Mouse (Mus musculus): ENCODE results near the gene H2-Eb1. TPM values are rescaled to one million over a fixed set of nuclear protein-coding genes. Genes with fewer than 3 reads are reported as not detected.

H2-Eb1 gene
- polyA plus RNA-seq, 1 experiment: not detected

GRCm38 (mm10) chr17:34268748-34269147 lies 36.9 kb upstream of the H2-Eb1 start:
- H3ac ChIP-seq (ENCODE audit: control insufficient read depth, insufficient read length): no peak overlapping the region
- no peaks in the 10 kb centered on the region for H3K79me2 ChIP-seq (ENCODE audit: control insufficient read depth, insufficient read depth)
- H3K4me3 ChIP-seq: no peak overlapping the region
- TF ChIP-seq MAX (IDR thresholded peaks at IDR 0.05; ENCODE audit: low read depth) (no peak), POLR2A (IDR thresholded peaks at IDR 0.05; ENCODE audit: insufficient read length, low read depth) (no peak), TCF12 (IDR thresholded peaks at IDR 0.05; ENCODE audit: insufficient read depth, poor library complexity, severe bottlenecking) (no peak), CEBPB (IDR thresholded peaks at IDR 0.05; ENCODE audit: insufficient read depth, poor library complexity, severe bottlenecking) (no peak), E2F4 (IDR thresholded peaks at IDR 0.05; ENCODE audit: insufficient read depth) (no peak), MYOD1 (IDR thresholded peaks at IDR 0.05; ENCODE audit: control insufficient read depth in 1 of 3, insufficient read length in 2 of 3, low read depth in 2 of 3) (no peak), TCF3 (IDR thresholded peaks at IDR 0.05; ENCODE audit: insufficient read length, low read depth) (no peak), POLR2AphosphoS2 (IDR thresholded peaks at IDR 0.05; ENCODE audit: insufficient read length, low read depth) (no peak), MYOG (IDR thresholded peaks at IDR 0.05; ENCODE audit: control insufficient read depth in 1 of 3, insufficient read depth in 1 of 3, insufficient read length in 2 of 3, low read depth in 2 of 3) (no peak), SRF (IDR thresholded peaks at IDR 0.05; ENCODE audit: control insufficient read depth, insufficient read length, low read depth) (no peak), USF1 (IDR thresholded peaks at IDR 0.05; ENCODE audit: low read depth) (no peak), REST (IDR thresholded peaks at IDR 0.05; ENCODE audit: insufficient read depth, insufficient read length) (no peak)
- H3K27me3 ChIP-seq (ENCODE audit: control insufficient read depth, insufficient read depth, insufficient read length): peaks cover 12% of the 10 kb centered on the region
- no peak overlapping the region for H3K4me2 ChIP-seq (ENCODE audit: low read depth)
- no peaks in the 10 kb centered on the region for H3K36me3 ChIP-seq (ENCODE audit: control insufficient read depth, insufficient read depth)

GRCm38 (mm10) chr17:34269817-34270216 lies 35.9 kb upstream of the H2-Eb1 start:
- no peaks in the 10 kb centered on the region for H3K79me2 ChIP-seq (ENCODE audit: control insufficient read depth, insufficient read depth)
- no peak overlapping the region for H3K4me2 ChIP-seq (ENCODE audit: low read depth)
- no peak overlapping the region for H3K4me3 ChIP-seq
- no peak overlapping the region for H3ac ChIP-seq (ENCODE audit: control insufficient read depth, insufficient read length)
- TF ChIP-seq MAX (IDR thresholded peaks at IDR 0.05; ENCODE audit: low read depth) (no peak), MYOG (IDR thresholded peaks at IDR 0.05; ENCODE audit: control insufficient read depth in 1 of 3, insufficient read depth in 1 of 3, insufficient read length in 2 of 3, low read depth in 2 of 3) (no peak), E2F4 (IDR thresholded peaks at IDR 0.05; ENCODE audit: insufficient read depth) (no peak), SRF (IDR thresholded peaks at IDR 0.05; ENCODE audit: control insufficient read depth, insufficient read length, low read depth) (no peak), TCF3 (IDR thresholded peaks at IDR 0.05; ENCODE audit: insufficient read length, low read depth) (no peak), TCF12 (IDR thresholded peaks at IDR 0.05; ENCODE audit: insufficient read depth, poor library complexity, severe bottlenecking) (no peak)
- no peaks in the 10 kb centered on the region for H3K36me3 ChIP-seq (ENCODE audit: control insufficient read depth, insufficient read depth)
- peaks cover 9% of the 10 kb centered on the region for H3K27me3 ChIP-seq (ENCODE audit: control insufficient read depth, insufficient read depth, insufficient read length)

GRCm38 (mm10) chr17:34270230-34270629 lies 35.4 kb upstream of the H2-Eb1 start:
- no peaks in the 10 kb centered on the region for H3K79me2 ChIP-seq (ENCODE audit: control insufficient read depth, insufficient read depth)
- no peak for TF ChIP-seq MYOD1 (IDR thresholded peaks at IDR 0.05; ENCODE audit: control insufficient read depth in 1 of 3, insufficient read length in 2 of 3, low read depth in 2 of 3)
- TF ChIP-seq USF1 (IDR thresholded peaks at IDR 0.05; ENCODE audit: low read depth): no peak
- no peak for TF ChIP-seq CEBPB (IDR thresholded peaks at IDR 0.05; ENCODE audit: insufficient read depth, poor library complexity, severe bottlenecking)
- no peak for TF ChIP-seq TCF12 (IDR thresholded peaks at IDR 0.05; ENCODE audit: insufficient read depth, poor library complexity, severe bottlenecking)
- no peak for TF ChIP-seq TCF3 (IDR thresholded peaks at IDR 0.05; ENCODE audit: insufficient read length, low read depth)
- TF ChIP-seq POLR2AphosphoS2 (IDR thresholded peaks at IDR 0.05; ENCODE audit: insufficient read length, low read depth): no peak
- TF ChIP-seq POLR2A (IDR thresholded peaks at IDR 0.05; ENCODE audit: insufficient read length, low read depth): no peak
- no peak for TF ChIP-seq MAX (IDR thresholded peaks at IDR 0.05; ENCODE audit: low read depth)
- TF ChIP-seq MYOG (IDR thresholded peaks at IDR 0.05; ENCODE audit: control insufficient read depth in 1 of 3, insufficient read depth in 1 of 3, insufficient read length in 2 of 3, low read depth in 2 of 3): no peak
- TF ChIP-seq SRF (IDR thresholded peaks at IDR 0.05; ENCODE audit: control insufficient read depth, insufficient read length, low read depth): no peak
- no peak for TF ChIP-seq REST (IDR thresholded peaks at IDR 0.05; ENCODE audit: insufficient read depth, insufficient read length)
- TF ChIP-seq E2F4 (IDR thresholded peaks at IDR 0.05; ENCODE audit: insufficient read depth): no peak
- no peak overlapping the region for H3ac ChIP-seq (ENCODE audit: control insufficient read depth, insufficient read length)
- H3K36me3 ChIP-seq (ENCODE audit: control insufficient read depth, insufficient read depth): no peaks in the 10 kb centered on the region
- H3K4me3 ChIP-seq: no peak overlapping the region
- peaks cover 5% of the 10 kb centered on the region for H3K27me3 ChIP-seq (ENCODE audit: control insufficient read depth, insufficient read depth, insufficient read length)
- H3K4me2 ChIP-seq (ENCODE audit: low read depth): no peak overlapping the region

GRCm38 (mm10) chr17:34270940-34271339 lies 34.7 kb upstream of the H2-Eb1 start:
- H3K4me3 ChIP-seq: no peak overlapping the region
- H3K79me2 ChIP-seq (ENCODE audit: control insufficient read depth, insufficient read depth): no peaks in the 10 kb centered on the region
- TF ChIP-seq POLR2AphosphoS2 (IDR thresholded peaks at IDR 0.05; ENCODE audit: insufficient read length, low read depth): no peak
- no peak for TF ChIP-seq TCF12 (IDR thresholded peaks at IDR 0.05; ENCODE audit: insufficient read depth, poor library complexity, severe bottlenecking)
- TF ChIP-seq MYOG (IDR thresholded peaks at IDR 0.05; ENCODE audit: control insufficient read depth in 1 of 3, insufficient read depth in 1 of 3, insufficient read length in 2 of 3, low read depth in 2 of 3): no peak
- TF ChIP-seq MAX (IDR thresholded peaks at IDR 0.05; ENCODE audit: low read depth): no peak
- TF ChIP-seq MYOD1 (IDR thresholded peaks at IDR 0.05; ENCODE audit: control insufficient read depth in 1 of 3, insufficient read length in 2 of 3, low read depth in 2 of 3): no peak
- no peak for TF ChIP-seq POLR2A (IDR thresholded peaks at IDR 0.05; ENCODE audit: insufficient read length, low read depth)
- peaks cover 5% of the 10 kb centered on the region for H3K27me3 ChIP-seq (ENCODE audit: control insufficient read depth, insufficient read depth, insufficient read length)
- H3ac ChIP-seq (ENCODE audit: control insufficient read depth, insufficient read length): no peak overlapping the region
- H3K36me3 ChIP-seq (ENCODE audit: control insufficient read depth, insufficient read depth): no peaks in the 10 kb centered on the region
- H3K4me2 ChIP-seq (ENCODE audit: low read depth): no peak overlapping the region

- TF ChIP-seq POLR2AphosphoS2 (IDR thresholded peaks at IDR 0.05; ENCODE audit: insufficient read length, low read depth) (no peak), MAX (IDR thresholded peaks at IDR 0.05; ENCODE audit: low read depth) (no peak), TCF12 (IDR thresholded peaks at IDR 0.05; ENCODE audit: insufficient read depth, poor library complexity, severe bottlenecking) (no peak), TCF3 (IDR thresholded peaks at IDR 0.05; ENCODE audit: insufficient read length, low read depth) (no peak), REST (IDR thresholded peaks at IDR 0.05; ENCODE audit: insufficient read depth, insufficient read length) (no peak), POLR2A (IDR thresholded peaks at IDR 0.05; ENCODE audit: insufficient read length, low read depth) (no peak), USF1 (IDR thresholded peaks at IDR 0.05; ENCODE audit: low read depth) (no peak), CEBPB (IDR thresholded peaks at IDR 0.05; ENCODE audit: insufficient read depth, poor library complexity, severe bottlenecking) (no peak), E2F4 (IDR thresholded peaks at IDR 0.05; ENCODE audit: insufficient read depth) (no peak), MYOD1 (IDR thresholded peaks at IDR 0.05; ENCODE audit: control insufficient read depth in 1 of 3, insufficient read length in 2 of 3, low read depth in 2 of 3) (no peak), MYOG (IDR thresholded peaks at IDR 0.05; ENCODE audit: control insufficient read depth in 1 of 3, insufficient read depth in 1 of 3, insufficient read length in 2 of 3, low read depth in 2 of 3) (no peak)
- Histone ChIP-seq H3K27me3 (ENCODE audit: control insufficient read depth, insufficient read depth, insufficient read length) (peaks cover 3% of the 10 kb centered on the region), H3K4me3 (no peak overlapping the region), H3K4me2 (ENCODE audit: low read depth) (no peak overlapping the region), H3K79me2 (ENCODE audit: control insufficient read depth, insufficient read depth) (no peaks in the 10 kb centered on the region), H3K36me3 (ENCODE audit: control insufficient read depth, insufficient read depth) (no peaks in the 10 kb centered on the region), H3ac (ENCODE audit: control insufficient read depth, insufficient read length) (no peak overlapping the region)
Observed at GRCm38 (mm10) chr17:34272102-34272501, 33.6 kb upstream of the H2-Eb1 start.

Data from myocyte (in vitro differentiated cells).